Mouse (Mus musculus): ENCODE data around the gene Egln2.

Gene Egln2

DNA sequence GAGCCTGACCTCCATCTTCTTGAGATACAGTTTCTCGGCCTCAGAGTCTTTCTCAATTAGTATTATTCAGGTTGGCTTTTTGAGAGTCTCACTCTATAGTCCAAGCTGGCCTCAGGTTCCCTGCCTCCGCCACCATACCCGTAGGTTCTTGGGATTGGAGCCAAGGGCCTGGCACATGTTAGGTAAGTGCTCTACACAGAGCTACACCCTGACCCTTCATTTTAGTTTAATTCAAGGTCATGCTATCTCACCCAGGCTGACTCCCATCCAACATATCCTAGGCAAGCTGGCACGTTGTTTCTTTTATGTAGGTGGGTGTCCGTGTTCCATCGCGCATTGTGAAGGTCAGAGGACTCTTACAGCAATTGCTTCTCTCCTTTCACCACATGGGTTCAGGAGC lies 8.3 kb upstream of the Egln2 start:
- DNase-seq (ENCODE audit: low spot score) = no peak

DNA sequence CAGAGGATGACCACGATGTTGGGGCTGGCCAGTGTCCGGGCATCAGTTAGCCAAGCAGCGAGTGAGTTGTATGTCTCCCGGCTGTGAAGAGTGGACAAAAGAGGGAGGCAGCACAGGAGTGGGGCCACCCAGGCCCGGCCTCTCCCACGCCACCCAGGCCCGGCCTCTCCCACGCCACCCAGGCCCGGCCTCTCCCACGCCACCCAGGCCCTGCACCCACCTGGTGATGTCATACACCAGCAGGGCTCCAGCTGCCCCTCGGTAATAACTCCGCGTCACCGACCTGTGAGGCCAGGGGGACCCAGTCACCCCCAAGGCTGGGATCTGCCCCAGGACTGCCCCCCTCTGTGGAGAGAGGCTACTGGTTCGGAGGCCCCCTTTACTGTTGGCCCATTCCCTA lies 7.9 kb upstream of the Egln2 start:
- DNase-seq (ENCODE audit: low spot score) = no peak

DNA sequence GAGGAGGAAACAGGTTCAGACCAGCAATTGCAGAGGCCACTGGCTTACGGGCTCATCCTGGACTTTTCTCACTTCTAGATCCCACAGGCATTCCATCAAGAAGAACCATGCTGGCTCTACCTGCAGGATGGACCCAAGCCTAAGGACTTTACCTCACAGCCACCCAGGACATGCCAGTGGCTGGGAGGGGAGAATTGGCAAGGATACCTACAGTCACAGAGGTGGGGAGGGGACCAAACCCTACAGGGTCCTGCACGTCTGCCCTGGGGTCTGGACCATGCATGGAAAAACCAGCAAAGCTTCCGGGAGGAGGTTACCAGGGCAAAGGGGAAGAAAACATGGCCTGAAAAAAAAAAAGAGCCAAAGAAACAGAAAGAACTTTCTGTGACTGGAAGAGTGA lies 4.4 kb upstream of the Egln2 start:
- DNase-seq (ENCODE audit: low spot score) = no peak

DNA sequence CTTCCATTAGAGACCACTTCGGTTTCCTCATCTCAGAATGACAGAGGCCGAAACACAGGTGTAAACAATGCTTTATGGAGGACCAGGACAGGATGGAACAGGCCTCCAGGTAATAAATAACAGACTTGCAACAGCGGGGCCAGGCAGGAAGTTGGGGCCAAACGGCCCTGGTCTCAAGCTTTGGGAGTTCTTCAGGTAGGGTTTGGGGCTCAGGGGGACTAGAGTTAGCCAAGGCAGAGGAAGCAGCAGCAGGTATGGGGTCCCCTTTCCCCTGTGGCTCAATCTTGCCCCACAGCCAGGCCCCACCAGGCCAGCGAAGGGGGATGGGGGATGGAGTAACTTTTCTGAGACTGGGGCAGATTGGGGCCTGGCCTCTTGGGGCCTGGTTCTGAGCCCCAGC lies 1.8 kb upstream of the Egln2 start:
- no peak for DNase-seq (ENCODE audit: low spot score)

DNA sequence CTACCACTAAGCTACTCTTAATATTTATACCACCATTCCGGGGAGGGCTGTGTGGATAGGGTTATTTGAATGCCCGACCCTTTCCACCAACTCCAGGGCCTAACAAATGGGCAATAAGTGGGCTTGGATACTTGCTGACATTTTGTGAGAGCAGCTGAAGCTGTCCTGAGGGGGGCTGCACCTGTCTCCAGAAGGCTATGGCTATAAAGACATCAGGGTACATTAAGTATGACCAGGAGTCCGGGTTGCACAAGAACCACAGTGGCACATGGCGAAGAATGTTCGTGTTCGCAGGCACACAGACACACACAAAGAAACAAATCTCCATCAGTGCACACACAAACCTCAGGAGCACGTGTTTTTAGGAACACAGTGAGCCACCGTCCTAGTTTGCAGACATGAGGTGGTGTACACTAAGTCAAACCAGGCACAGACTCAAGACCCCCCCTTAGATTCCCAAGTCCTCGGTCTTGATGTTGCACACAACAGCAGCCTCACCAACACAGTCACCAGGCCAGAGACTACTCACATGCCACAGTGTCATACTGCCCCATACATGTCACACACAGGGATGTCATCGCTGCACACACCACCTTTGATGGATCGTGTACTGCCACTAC lies 983 bp upstream of the Egln2 start:
- no peak for DNase-seq (ENCODE audit: low spot score)

DNA sequence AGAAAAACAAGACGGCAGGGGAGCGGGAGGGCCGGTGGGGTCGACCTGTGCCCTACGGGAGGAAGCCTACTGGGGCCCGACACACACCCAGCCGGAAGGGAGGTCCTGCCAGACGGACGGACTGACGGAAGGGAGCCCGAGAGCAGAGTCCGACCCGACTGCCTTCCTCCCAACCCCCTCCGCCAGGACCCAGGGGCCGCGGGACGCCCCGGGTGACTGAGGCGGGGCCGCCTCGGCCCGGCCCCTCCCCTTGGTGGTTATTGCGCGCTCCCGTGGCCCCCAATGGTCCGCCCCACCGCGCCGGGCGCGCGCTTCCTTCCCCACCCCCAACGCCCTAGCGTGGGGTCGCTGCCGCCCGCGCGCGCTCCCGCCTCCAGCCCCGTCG lies 381 bp downstream of the Egln2 start:
- DNase-seq (ENCODE audit: low spot score) = no peak

DNA sequence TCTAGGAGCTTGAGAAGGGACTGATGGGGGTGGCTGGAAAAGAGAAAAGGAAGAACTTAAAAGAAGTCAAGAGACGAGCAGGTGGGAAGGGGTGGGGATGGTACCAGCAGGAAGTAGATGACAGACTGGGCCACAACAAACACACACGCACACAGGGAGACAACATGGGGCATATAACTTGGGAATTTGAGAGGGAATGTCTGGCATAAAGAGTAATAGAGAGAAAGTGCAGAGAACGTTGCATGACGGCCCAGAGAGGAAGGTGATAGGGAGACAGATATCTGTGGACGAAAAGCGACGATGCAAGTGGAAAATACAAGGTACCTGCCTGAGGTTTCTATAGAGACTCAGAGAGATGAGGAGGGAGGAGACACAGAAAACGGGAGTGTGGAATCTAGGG lies 906 bp downstream of the Egln2 start:
- no peak for DNase-seq (ENCODE audit: low spot score)

DNA sequence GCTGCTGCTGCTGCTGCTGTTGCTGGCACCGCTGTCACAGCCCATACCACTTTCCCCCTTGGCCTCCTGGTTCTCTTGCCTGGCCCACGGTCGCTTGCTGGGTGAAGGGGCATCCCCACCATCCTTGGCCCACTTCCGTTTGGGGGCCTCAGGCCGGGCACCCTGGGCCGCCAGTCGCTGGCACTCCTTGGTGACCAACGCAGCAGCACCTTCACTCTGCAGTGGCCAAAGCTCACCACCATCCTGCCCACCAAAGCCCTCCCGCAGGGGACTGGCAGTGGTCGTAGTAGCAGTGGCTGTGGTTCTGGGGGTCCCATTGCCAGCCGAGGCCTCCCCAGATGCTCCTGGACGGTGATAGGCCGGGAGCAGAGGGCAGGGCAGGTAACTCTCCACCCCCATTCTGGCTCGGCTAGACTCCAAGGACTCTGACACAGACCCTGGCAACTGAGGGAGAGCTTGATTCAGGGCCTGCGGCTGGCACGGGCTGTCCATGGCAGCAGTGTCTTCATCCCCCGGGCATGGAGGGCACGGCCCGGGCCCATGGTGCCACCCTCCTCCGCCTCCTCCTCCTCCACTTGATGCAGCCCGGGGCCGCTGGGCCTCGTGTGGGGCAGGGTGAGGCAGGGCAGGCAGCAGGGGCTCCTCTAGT lies 1.5 kb downstream of the Egln2 start:
- DNase-seq (ENCODE audit: low spot score) = no peak

DNA sequence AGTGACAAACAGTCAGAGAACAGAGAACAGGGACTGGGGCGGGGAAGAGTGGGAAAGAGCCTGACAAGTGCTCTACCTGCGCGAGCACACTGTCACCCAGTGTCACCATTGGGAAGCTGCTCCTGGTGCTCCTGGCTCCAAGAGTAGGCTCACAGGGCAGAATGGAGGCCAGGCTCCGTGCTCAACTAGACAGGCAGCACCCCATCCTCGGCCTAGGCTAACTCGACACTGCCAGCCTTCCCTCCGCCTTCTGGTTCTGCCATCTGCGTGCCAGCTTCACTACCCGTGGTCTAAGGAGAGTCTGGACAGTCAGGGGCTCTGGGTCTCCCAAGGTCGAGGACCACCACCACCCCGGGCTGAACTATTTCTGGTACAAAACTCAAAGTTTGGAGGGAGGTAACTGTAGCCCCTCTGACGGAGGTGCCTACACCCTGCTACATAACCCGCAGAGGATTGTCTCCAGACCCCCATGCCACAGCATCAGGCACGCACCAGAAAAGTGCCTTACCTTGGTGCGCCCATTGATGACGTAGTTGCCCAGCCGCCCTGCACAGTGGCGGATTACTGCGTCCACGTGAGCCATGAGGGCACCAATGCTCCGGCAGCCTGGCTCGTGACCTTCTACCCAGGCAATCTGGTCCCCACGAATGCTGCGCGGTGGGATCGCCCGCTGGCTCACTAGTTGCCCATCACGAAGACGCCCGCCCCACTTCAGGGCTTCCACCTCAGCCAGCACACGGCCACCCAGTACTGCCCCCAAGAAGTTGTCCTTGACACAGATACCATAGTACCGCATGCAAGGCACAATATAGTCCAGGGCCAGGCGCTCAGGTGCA lies 2.3 kb downstream of the Egln2 start:
- DNase-seq (ENCODE audit: low spot score) = no peak

DNA sequence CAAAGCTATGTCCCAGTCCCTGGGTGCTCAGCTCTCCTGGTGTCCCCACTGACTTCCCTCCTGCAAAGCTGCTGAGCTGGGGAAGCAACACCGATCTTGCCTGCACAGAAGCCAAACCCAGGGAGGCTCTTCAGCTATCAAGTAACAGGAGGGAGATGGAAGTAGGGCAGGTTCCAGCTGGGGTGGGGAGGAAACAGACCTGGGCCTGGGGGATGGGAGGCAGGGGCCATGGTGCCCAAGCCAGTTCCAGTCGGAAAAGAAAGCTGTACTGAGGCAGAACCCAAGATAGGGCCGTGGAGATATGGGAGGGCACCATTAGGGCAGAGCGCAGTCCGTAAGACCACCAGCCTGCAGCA lies 3.2 kb downstream of the Egln2 start:
- DNase-seq (ENCODE audit: low spot score) = no peak

DNA sequence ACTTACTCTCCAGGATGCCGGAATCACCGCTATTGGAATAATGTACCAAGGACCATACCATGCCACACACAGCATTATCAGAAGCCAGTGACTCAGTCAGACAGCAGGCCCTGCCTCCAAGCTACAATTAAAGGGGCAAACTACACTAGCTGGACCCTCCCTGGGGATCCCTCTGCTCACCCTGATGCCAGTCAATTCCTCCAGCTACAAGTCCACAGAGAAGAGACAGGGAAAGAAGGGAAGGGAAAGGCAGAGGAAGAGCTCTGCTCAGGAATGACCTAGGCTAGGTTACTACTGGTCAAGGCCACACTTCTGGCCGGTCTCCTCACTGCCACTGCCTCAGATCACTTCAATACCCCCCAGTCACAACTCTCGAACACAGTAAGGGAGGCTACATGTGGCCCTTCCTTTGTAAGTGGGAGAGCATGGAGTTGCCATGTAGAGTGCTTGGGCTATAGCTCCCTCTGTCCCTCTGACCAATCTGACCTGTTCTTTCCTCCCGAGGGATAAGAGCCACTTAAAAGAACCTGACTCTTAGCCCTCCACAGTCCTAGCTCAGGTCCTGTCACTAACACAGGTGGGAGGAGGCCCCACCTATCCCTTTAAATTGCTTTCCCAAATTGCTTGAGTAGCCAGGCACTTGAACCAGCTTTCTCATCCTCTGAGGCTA lies 3.7 kb downstream of the Egln2 start:
- DNase-seq (ENCODE audit: low spot score) = no peak

DNA sequence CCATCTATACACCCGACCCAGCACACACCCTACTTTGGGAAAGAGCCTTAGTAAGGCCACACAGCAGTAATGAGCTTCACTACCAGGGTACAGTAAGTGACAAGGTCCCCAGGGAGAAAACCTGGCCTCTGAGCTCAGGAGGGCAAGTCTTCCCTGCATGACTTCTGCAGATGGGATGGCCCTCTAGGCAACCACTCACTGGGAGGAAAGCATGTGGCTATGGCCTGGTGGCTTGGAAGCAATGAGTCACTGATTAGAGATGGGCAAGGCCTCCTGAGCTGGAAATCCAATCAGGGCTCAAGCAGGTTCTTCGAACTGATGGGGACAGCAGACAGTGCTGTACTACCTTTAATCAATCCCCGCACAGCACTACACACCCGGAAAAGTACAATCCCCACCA lies 4.9 kb downstream of the Egln2 start:
- no peak for DNase-seq (ENCODE audit: low spot score)

DNA sequence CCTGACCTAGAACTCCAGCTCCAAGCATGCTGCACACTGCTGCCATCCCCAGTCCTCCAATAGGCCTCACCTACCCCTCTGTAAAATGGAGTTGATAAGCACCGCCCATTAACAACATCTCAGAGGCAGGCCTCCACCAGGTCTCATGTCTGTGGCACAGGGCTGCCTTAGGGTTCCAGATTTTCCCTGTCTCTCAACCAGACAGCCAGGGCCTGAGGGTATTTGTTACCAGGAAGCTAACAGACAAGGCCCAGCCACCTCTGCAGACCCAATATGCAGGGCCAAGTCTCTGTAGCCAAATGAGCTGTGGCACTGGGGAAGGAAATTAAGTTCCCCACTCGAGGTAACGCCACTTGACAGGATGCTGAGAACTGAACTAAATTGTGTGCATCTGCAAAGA lies 5.7 kb downstream of the Egln2 start:
- no peak for DNase-seq (ENCODE audit: low spot score)

DNA sequence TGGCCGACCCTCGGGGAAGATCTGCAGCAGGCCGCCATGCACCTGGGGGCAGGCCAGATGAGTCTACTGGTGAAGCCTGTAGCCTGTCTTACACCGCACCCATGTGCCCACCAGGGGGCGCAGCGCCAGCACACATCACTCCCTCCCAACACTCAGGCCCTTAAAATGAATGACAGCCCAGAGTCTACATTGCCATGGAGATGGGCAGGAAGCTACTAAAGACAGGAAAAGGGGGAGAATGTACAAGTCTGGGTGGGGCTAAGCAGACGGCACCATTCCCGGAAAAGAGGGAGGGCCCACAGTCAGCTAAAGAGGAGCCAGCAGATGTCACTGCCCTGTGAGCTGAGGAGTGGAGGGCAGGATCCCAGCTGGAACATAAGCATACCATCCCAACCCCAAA lies 6.7 kb downstream of the Egln2 start:
- peak; percentile 89 for DNase-seq (ENCODE audit: low spot score)

DNA sequence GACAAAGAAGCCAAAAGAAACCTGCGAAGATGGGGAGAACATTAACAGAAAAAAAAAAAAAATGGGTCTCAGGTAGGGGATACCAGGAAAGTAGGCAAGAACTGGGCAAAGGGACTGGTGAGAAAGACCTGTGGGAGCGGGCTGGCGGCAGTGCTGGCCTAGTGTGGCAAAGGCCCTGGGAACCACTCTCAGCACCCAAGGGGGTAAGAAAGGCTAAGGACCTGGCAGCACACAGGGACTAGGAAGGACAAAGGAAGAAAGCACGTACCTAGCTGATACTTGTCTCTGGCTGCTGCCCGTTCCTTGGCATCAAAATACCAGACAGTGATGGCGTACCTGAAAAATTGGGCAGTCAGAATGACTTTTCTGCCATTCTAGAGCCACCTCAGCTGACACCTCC lies 7.3 kb downstream of the Egln2 start:
- no peak for DNase-seq (ENCODE audit: low spot score)

DNA sequence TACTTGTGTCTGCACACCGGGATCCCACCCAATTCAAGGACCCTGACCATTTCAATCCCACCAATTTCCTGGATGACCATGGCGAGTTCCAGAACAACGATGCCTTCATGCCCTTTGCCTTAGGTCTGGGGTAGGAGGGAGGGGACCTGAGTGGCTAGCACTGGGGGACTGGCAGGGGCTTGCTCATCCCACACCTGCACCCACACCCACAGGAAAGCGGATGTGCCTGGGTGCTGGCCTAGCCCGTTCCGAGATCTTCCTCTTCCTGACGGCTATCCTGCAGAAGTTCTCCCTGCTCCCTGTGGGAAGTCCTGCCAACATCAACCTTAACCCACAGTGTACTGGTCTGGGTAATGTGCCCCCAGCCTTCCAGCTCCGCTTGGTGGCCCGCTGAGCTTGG lies 8.4 kb downstream of the Egln2 start:
- DNase-seq (ENCODE audit: low spot score) = no peak

DNA sequence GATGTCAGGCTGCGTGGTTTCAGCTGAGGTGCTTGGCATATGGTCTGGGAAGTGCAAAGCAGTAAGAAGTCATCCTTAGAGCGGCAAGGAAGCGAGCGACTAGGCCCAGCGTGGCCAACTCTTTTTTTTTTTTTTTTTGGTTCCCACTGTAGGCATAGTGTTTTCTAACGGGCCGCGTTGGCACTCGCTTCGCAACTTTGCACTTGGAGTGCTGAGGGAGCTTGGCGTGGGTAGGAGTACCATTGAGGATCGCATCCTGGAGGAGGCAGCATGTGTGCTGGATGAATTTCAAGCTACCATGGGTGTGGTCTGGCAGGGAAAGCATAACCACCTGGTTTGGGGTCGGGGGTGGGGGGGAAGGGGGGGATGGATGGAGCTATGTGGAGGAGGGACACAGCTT lies 10.6 kb downstream of the Egln2 start:
- DNase-seq (ENCODE audit: low spot score) = no peak

DNA sequence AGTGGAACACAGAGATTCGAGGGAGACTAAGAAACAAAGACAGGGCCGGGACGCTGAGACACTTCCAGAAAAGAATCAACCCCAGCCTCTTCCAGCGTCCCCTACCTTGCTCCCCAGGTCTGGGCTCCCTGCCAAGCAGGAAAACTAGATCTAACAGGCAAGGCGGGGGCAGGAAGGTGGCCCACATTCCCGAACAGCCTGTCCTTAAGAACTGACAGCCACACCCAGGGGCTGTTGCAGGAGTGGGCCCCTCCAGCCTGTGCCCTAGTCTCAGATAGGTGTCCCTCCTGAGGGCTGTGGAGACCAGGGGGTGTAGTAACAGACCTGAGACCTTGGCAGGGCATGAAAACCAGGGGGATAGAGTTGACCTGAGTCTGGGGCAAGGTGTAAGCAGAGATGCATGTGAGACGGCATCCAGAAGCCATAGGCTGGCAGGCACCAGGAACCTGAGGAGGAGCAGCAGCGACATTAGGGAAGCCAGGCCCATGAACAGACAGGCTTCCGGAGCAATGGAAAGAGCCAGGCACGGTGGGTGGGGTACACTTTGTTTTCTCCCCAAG lies 13.3 kb downstream of the Egln2 start, which contains the start of gene Cyp2t4:
Cyp2t4 (plus strand) TSS at position 510 of the 560 bp plus-strand sequence.
- DNase-seq (ENCODE audit: low spot score) = no peak

DNA sequence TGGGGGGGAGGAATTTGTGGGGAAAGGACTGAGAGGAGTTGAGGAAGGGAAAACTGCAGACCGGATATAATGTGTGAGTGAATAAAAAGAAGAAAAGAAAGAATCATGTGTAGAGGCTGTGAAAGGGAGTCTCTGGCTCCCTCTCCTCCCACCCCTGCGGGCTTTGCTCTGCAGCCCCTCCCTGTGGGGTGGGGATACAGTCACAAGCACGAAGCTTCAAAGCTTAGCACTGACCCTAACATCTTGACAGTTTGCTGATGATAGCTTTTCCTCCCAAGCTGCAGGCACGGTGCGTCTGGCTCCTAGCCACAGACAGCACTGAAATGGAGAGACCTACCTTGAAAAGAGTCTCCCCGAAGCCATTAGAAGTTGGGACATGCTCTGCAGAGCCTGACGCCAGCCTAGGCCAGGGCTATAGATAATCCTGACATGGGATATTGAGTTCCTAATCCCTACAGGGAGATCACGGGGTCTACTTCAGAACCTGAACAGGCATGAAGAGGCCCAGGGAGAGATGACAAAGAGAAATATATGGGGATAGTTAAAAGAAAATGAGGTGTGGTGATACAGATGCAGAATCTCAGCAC lies 30.1 kb downstream of the Egln2 start:
- DNase-seq (ENCODE audit: low spot score) = no peak

DNA sequence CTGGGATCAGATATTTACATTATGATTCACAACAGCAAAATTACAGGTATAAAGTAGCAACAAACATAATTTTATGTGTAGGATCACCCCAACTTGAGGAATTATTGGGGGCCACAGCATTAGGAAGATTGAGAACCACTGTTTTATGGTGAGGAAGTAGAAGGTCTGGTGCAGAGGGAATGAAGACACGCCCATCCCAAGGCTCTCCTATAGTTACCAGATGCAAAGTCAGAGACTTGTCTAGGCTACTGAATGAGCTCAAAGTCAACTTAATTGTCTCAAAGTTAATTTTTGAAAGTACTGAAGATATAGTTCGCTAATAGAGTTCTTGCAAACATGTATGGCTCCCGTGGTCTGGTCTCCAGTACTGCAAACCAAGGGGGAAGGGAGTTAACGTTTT lies 32.8 kb downstream of the Egln2 start:
- DNase-seq (ENCODE audit: low spot score) = no peak

DNA sequence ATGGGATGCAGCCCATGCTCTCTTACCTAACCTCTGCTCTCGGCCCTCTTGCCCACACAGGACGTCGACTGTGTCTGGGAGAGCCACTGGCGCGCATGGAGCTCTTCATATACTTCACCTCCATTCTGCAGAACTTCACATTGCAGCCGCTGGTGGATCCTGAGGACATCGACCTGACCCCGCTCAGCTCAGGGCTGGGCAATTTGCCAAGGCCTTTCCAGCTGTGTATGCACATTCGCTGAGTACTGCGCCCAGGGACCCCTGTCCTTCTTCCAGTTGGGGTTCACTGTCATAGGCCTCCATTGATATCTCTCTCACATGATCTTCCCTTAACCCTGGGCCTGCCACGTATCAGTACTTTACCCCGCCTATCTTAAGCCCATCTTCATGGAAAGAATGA lies 33.4 kb downstream of the Egln2 start:
- no peak for DNase-seq (ENCODE audit: low spot score)

DNA sequence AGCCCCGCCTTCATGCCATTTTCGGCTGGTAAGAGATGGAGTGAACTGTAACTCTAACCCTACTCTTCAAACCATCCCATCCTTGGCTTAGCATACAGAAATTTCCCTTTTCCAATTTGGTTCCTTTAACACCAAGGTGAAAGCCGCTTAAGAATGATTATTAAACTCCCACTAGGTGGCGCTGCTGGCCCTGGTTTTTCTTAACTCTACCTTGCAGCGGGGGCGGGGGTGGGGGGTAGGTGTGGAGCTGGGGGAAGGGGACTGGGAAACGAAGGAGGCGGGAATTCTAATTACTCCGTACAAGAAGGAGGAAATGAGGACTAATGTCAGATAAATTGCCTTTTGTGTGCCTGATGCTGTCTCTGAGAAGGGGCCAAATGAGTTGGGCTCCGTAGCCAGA lies 34.0 kb downstream of the Egln2 start:
- no peak for DNase-seq (ENCODE audit: low spot score)
